Mouse (Mus musculus) embryo, embryonic 9.5 days (tissue): ENCODE results near the gene E2f6.
A peak's percentile ranks its signal among the peaks of the same experiment; 100 is the strongest.

Experiments used
- DNase-seq: peaks from one replicate; pipeline ENCODE4 v3.0.0-alpha.2; 2017; ENCODE audit errors: extremely low spot score

The E2f6 gene

GRCm38 (mm10) chr12:16848501-16848900 lies 37.7 kb downstream of the E2f6 start:
- no peak for DNase-seq

- no peak for DNase-seq
Observed at GRCm38 (mm10) chr12:16849821-16850220, 39.1 kb downstream of the E2f6 start.

GRCm38 (mm10) chr12:16850431-16851375 lies 39.9 kb downstream of the E2f6 start:
- DNase-seq: peak; percentile 83

- no peak for DNase-seq
Observed at GRCm38 (mm10) chr12:16853431-16854165, 42.8 kb downstream of the E2f6 start.

- peak; percentile 38 for DNase-seq
Observed at GRCm38 (mm10) chr12:16855632-16856305, 45.0 kb downstream of the E2f6 start.

GRCm38 (mm10) chr12:16856306-16856679 lies 45.5 kb downstream of the E2f6 start:
- DNase-seq: no peak

- no peak for DNase-seq
Observed at GRCm38 (mm10) chr12:16858081-16858480, 47.3 kb downstream of the E2f6 start.

GRCm38 (mm10) chr12:16859781-16860180 lies 49.0 kb downstream of the E2f6 start:
- no peak for DNase-seq

GRCm38 (mm10) chr12:16860533-16860932 lies 49.8 kb downstream of the E2f6 start:
- DNase-seq: no peak

- no peak for DNase-seq
Observed at GRCm38 (mm10) chr12:16860961-16861360, 50.2 kb downstream of the E2f6 start.

GRCm38 (mm10) chr12:16864477-16864876 lies 53.7 kb downstream of the E2f6 start:
- DNase-seq: no peak

GRCm38 (mm10) chr12:16865871-16866270 lies 55.1 kb downstream of the E2f6 start:
- DNase-seq: no peak

- DNase-seq: no peak
Observed at GRCm38 (mm10) chr12:16866460-16866859, 55.7 kb downstream of the E2f6 start.

GRCm38 (mm10) chr12:16867306-16867705 lies 56.5 kb downstream of the E2f6 start:
- no peak for DNase-seq

- DNase-seq: no peak
Observed at GRCm38 (mm10) chr12:16868618-16869017, 57.9 kb downstream of the E2f6 start.

GRCm38 (mm10) chr12:16869091-16869778 lies 58.5 kb downstream of the E2f6 start:
- DNase-seq: no peak

GRCm38 (mm10) chr12:16869870-16870404 lies 59.2 kb downstream of the E2f6 start:
- no peak for DNase-seq

- peak; percentile 66 for DNase-seq
Observed at GRCm38 (mm10) chr12:16870405-16871068, 59.8 kb downstream of the E2f6 start.

- DNase-seq: no peak
Observed at GRCm38 (mm10) chr12:16872006-16872405, 61.2 kb downstream of the E2f6 start.

GRCm38 (mm10) chr12:16872926-16873464 lies 62.2 kb downstream of the E2f6 start:
- DNase-seq: no peak

GRCm38 (mm10) chr12:16873549-16873948 lies 62.8 kb downstream of the E2f6 start:
- DNase-seq: no peak
